Mouse (Mus musculus) forebrain, embryonic 16.5 days (tissue): Measurements from ENCODE around the gene Srrm4. TPM values are rescaled to one million over a fixed set of nuclear protein-coding genes. Genes with fewer than 3 reads are reported as not detected.

Experiments used
- ATAC-seq: fragments of 200-750 bp; cut with Nextera tagmentation; 2 replicates; pipeline ENCODE4 v1.8.0; 2017; ENCODE audit warnings: mild to moderate bottlenecking, moderate library complexity
- H3K27ac ChIP-seq: fragments of 300-500 bp; sonication (generic); 2 replicates; pipeline ENCODE4 v1.5.1; 2014; ENCODE audit warnings: low read length, control low read depth
- H3K27me3 ChIP-seq: fragments of 300-500 bp; sonication (generic); replicated peaks from 2 replicates; pipeline ENCODE4 v1.6.1; 2014; ENCODE audit warnings: low read length; ENCODE audit not compliant: control insufficient read depth, insufficient read depth
- H3K36me3 ChIP-seq: fragments of 300-500 bp; sonication (generic); 2 replicates; pipeline ENCODE4 v1.6.1; 2014; ENCODE audit not compliant: control insufficient read depth, insufficient read depth
- H3K4me1 ChIP-seq: fragments of 300-500 bp; sonication (generic); replicated peaks from 2 replicates; pipeline ENCODE4 v1.6.1; 2014; ENCODE audit warnings: low read length; ENCODE audit not compliant: control insufficient read depth, insufficient read depth
- H3K4me2 ChIP-seq: fragments of 300-500 bp; sonication (generic); 2 replicates; pipeline ENCODE4 v1.6.1; 2014; ENCODE audit warnings: mild to moderate bottlenecking, low read length, control low read depth
- H3K4me3 ChIP-seq: fragments of 300-500 bp; sonication (generic); replicated peaks from 2 replicates; pipeline ENCODE4 v1.5.1; 2014; ENCODE audit warnings: mild to moderate bottlenecking, low read length, control low read depth
- H3K9ac ChIP-seq: fragments of 300-500 bp; sonication (generic); replicated peaks from 2 replicates; pipeline ENCODE4 v1.6.1; 2014; ENCODE audit warnings: low read depth, low read length, control low read depth
- H3K9me3 ChIP-seq: fragments of 300-500 bp; sonication (generic); 2 replicates; pipeline ENCODE4 v1.6.1; 2016; ENCODE audit warnings: low read length; ENCODE audit not compliant: control insufficient read depth
- whole genome bisulfite sequencing: fragments of 180-500 bp; shearing (Covaris S2); extraction: QIAGEN DNeasy Blood & Tissue Kit; methylation state at CpG from one replicate; pipeline ENCODE4 v1.1.7; 2014; 5-methylcytosine and 5-hydroxymethylcytosine counted together
- polyA plus RNA-seq: library from polyadenylated mRNA; unstranded; fragments of >200 nt; fragmentation: Nextera tagmentation; extraction: Ambion mirVana; gene quantifications from 2 replicates; pipeline ENCODE4 v1.2.1, GENCODE M21; 2015

Srrm4 gene
- polyA plus RNA-seq, 1 experiment from 2014 or later: 33.9 TPM

- ATAC-seq: no peak
- Histone ChIP-seq H3K4me3 (no peak overlapping the region), H3K4me1 (peaks cover 27% of the 10 kb centered on the region), H3K27ac (no peak overlapping the region), H3K27me3 (no peaks in the 10 kb centered on the region), H3K36me3 (peaks cover 3% of the 10 kb centered on the region; the same call in 1 of the 2 replicates), H3K9ac (no peak overlapping the region), H3K9me3 (no peaks in the 10 kb centered on the region), H3K4me2 (no peak overlapping the region)
- 35% methylated on average over 10 of the region's 10 CpGs for WGBS
Measured at GRCm38 (mm10) chr5:116456796-116457515, 134.7 kb downstream of the Srrm4 start.

GRCm38 (mm10) chr5:116453401-116453851 is 138.2 kb downstream of the Srrm4 start:
- no peak for ATAC-seq
- Histone ChIP-seq H3K36me3 (peaks cover 5% of the 10 kb centered on the region), H3K27me3 (no peaks in the 10 kb centered on the region), H3K4me1 (peaks cover 15% of the 10 kb centered on the region), H3K9ac (no peak overlapping the region), H3K4me2 (peak overlapping the region; percentile 22; the same call in 1 of the 2 replicates), H3K4me3 (no peak overlapping the region), H3K9me3 (no peaks in the 10 kb centered on the region), H3K27ac (no peak overlapping the region)
- 3% methylated on average over 27 of the region's 27 CpGs for WGBS

- Histone ChIP-seq H3K27ac (no peak overlapping the region), H3K27me3 (no peaks in the 10 kb centered on the region), H3K9me3 (no peaks in the 10 kb centered on the region), H3K4me2 (no peak overlapping the region), H3K4me3 (no peak overlapping the region), H3K9ac (no peak overlapping the region), H3K4me1 (peaks cover 22% of the 10 kb centered on the region), H3K36me3 (peaks cover 10% of the 10 kb centered on the region)
- ATAC-seq: no peak
- 79% methylated on average over 8 of the region's 8 CpGs for WGBS
Measured at GRCm38 (mm10) chr5:116450901-116451300, 140.7 kb downstream of the Srrm4 start.

- Histone ChIP-seq H3K4me1 (peaks cover 22% of the 10 kb centered on the region), H3K9ac (no peak overlapping the region), H3K4me2 (no peak overlapping the region), H3K4me3 (no peak overlapping the region), H3K27me3 (no peaks in the 10 kb centered on the region), H3K36me3 (peaks cover 10% of the 10 kb centered on the region), H3K27ac (no peak overlapping the region), H3K9me3 (no peaks in the 10 kb centered on the region)
- 66% methylated on average over 8 of the region's 8 CpGs for WGBS
- ATAC-seq: no peak
Measured at GRCm38 (mm10) chr5:116449522-116450225, 141.9 kb downstream of the Srrm4 start.

GRCm38 (mm10) chr5:116448409-116449191 is 143.0 kb downstream of the Srrm4 start:
- ATAC-seq: peak; percentile 50; the same call in 1 of the 2 replicates
- Histone ChIP-seq H3K4me3 (no peak overlapping the region), H3K27me3 (no peaks in the 10 kb centered on the region), H3K4me2 (no peak overlapping the region), H3K4me1 (peaks cover 31% of the 10 kb centered on the region), H3K27ac (0 out of 2 replicates have a peak overlapping the region, but pooled peaks have one; percentile 2), H3K9ac (no peak overlapping the region), H3K36me3 (peaks cover 10% of the 10 kb centered on the region), H3K9me3 (no peaks in the 10 kb centered on the region)
- 6% methylated on average over 10 of the region's 11 CpGs for WGBS

- Histone ChIP-seq H3K4me1 (peaks cover 32% of the 10 kb centered on the region), H3K27me3 (no peaks in the 10 kb centered on the region), H3K9ac (no peak overlapping the region), H3K4me2 (no peak overlapping the region), H3K27ac (no peak overlapping the region), H3K9me3 (no peaks in the 10 kb centered on the region), H3K4me3 (no peak overlapping the region), H3K36me3 (peaks cover 10% of the 10 kb centered on the region)
- 52% methylated on average over 11 of the region's 11 CpGs for WGBS
- no peak for ATAC-seq
Measured at GRCm38 (mm10) chr5:116447821-116448350, 143.7 kb downstream of the Srrm4 start.

GRCm38 (mm10) chr5:116446552-116446951 is 145.1 kb downstream of the Srrm4 start:
- peaks cover 10% of the 10 kb centered on the region for H3K36me3 ChIP-seq

GRCm38 (mm10) chr5:116445634-116446367 is 145.8 kb downstream of the Srrm4 start:
- H3K9ac ChIP-seq: no peak overlapping the region
- H3K36me3 ChIP-seq: peaks cover 10% of the 10 kb centered on the region
- WGBS: 59% methylated on average over 10 of the region's 10 CpGs
- no peaks in the 10 kb centered on the region for H3K27me3 ChIP-seq
- no peak for ATAC-seq
- H3K4me2 ChIP-seq: no peak overlapping the region
- H3K4me1 ChIP-seq: peaks cover 36% of the 10 kb centered on the region
- H3K9me3 ChIP-seq: no peaks in the 10 kb centered on the region
- H3K4me3 ChIP-seq: no peak overlapping the region
- H3K27ac ChIP-seq: no peak overlapping the region

More at GRCm38 (mm10) chr5:116446552-116446951, 145.1 kb downstream of the Srrm4 start:
- no peak for ATAC-seq
- Histone ChIP-seq H3K27me3 (no peaks in the 10 kb centered on the region), H3K4me1 (peaks cover 36% of the 10 kb centered on the region), H3K4me3 (no peak overlapping the region), H3K27ac (no peak overlapping the region), H3K9me3 (no peaks in the 10 kb centered on the region), H3K4me2 (no peak overlapping the region), H3K9ac (no peak overlapping the region)
- WGBS: 49% methylated on average over 23 of the region's 23 CpGs
